Mouse (Mus musculus) myocyte (in vitro differentiated cells): ENCODE measurements at regions not wholly inside any gene's neighbourhood (a gene's known extent, or its start where the extent isn't known, plus 50 kb on each side); places are given as distances from the start of the nearest gene placed in this dataset.

ENCODE experiments used
- E2F4 ChIP-seq: IDR thresholded peaks from one replicate; pipeline ENCODE4 v1.6.1; 2011; ENCODE audit warnings: mild to moderate bottlenecking, control low read depth, moderate library complexity; ENCODE audit not compliant: insufficient read depth
- MAX ChIP-seq: IDR thresholded peaks from one replicate; pipeline ENCODE4 v1.6.1; 2011; ENCODE audit warnings: low read depth, mild to moderate bottlenecking, control low read depth
- POLR2A ChIP-seq: IDR thresholded peaks from one replicate; pipeline ENCODE4 v1.6.1; 2011; ENCODE audit warnings: low read depth, mild to moderate bottlenecking, control low read depth, moderate library complexity; ENCODE audit not compliant: insufficient read length
- REST ChIP-seq: IDR thresholded peaks from one replicate; pipeline ENCODE4 v1.6.1; 2011; ENCODE audit warnings: mild to moderate bottlenecking, control low read depth, moderate library complexity; ENCODE audit not compliant: insufficient read depth, insufficient read length
- SRF ChIP-seq: IDR thresholded peaks from one replicate; pipeline ENCODE4 v1.6.1; 2011; ENCODE audit warnings: low read depth; ENCODE audit not compliant: control insufficient read depth, insufficient read length

GRCm38 (mm10) chr14:114723080-114723479 lies 368.9 kb upstream of the Gpc5 start:
- TF ChIP-seq MAX (no peak), REST (no peak), POLR2A (no peak), SRF (no peak), E2F4 (no peak)
